Mouse (Mus musculus) brain, embryonic 14.5 days (tissue): ENCODE data around the gene Olfr231.

Source experiments
- CTCF ChIP-seq: fragments of 200-500 bp; IDR thresholded peaks from 2 replicates; pipeline ENCODE4 v1.5.1; 2012; ENCODE audit warnings: inconsistent platforms, mild to moderate bottlenecking, moderate library complexity, borderline replicate concordance; ENCODE audit not compliant: insufficient read depth, insufficient read length; ENCODE audit errors: extremely low read depth
- POLR2A ChIP-seq: fragments of 200-500 bp; IDR thresholded peaks from 2 replicates; pipeline ENCODE4 v1.6.1; 2012; ENCODE audit warnings: mild to moderate bottlenecking, inconsistent platforms, borderline replicate concordance; ENCODE audit not compliant: poor library complexity, insufficient read depth, insufficient read length, severe bottlenecking; ENCODE audit errors: extremely low read depth

DNA sequence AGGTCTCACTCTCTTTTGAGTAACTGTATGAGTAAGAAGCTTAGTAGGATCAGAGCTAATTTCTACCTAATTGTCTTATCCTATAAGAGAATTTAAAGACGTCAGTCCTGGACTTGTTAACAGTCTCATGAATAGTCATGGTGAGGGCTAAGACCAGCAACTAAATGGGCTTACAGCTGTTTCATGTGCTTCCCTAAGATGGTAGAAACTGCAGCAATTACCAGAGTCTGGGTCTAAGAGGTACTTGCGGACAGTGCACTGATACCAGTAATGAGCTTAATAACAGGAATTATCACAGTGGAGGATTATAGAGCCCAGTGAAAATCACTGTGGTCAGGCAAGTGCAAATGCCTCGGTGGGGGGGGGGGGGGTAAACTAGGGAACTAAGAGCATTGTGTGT, 11.0 kb upstream of the Olfr231 start:
- TF ChIP-seq CTCF, result no peak
- no peak for TF ChIP-seq POLR2A
